Mouse (Mus musculus) B cell, adult 2 months (primary cell): ENCODE measurements around the gene Mtmr12.
"Not testable (repeated sequence)": the region's sequence is repeated elsewhere in the genome, so short reads cannot be mapped to it uniquely, and the experiment has no call there.

Experiments
- DNase-seq, 2 experiments: peaks; one replicate each; pipeline ENCODE4 v3.0.0; 2022

Gene Mtmr12

DNA sequence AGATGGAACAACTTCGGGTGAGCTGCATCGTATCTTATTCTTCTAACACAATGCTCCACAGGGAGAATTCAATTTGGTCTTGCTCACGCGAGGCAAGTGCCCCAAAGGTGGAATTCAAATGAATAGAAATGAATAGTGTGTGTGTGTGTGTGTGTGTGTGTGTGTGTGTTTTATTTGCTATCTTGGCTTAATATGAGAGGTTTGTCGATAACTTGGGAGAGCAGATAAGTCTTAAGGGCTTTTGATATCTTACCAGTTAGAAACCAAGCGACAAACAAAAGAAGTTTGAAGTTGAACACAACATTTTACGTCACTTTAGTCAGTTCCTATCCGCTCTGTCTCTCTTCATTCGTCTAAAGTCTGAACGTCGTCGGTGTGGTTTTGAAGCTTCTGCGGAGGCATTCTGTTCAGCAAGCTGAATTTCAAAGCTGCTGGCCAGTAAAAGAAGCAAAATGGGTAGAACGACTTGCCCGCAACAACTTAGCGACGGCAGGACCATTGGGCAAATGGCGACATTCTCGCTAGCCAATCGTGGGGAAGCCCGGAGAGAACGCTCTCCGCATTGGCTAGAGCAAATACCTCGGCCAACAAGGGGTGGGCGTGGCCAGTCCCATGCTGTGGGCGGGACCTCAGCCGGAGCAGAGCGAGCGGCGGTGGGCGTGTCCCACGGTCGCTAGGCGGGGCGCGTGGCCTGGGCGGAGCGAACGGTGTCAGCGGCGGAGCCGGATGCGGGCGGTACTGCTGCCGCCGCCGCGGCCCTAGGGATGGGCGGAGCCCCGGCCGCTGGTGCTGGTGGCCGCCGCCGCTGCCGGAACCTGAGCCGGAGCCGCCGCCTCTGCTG, at the start of gene Mtmr12:
Gene Mtmr12 (plus strand): TSS at position 710 of the 841 bp plus-strand sequence.
- peak; percentile 100 for DNase-seq

GRCm38 (mm10) chr15:12178126-12178525, 26.7 kb upstream of the Mtmr12 start:
- no peak for DNase-seq

DNA sequence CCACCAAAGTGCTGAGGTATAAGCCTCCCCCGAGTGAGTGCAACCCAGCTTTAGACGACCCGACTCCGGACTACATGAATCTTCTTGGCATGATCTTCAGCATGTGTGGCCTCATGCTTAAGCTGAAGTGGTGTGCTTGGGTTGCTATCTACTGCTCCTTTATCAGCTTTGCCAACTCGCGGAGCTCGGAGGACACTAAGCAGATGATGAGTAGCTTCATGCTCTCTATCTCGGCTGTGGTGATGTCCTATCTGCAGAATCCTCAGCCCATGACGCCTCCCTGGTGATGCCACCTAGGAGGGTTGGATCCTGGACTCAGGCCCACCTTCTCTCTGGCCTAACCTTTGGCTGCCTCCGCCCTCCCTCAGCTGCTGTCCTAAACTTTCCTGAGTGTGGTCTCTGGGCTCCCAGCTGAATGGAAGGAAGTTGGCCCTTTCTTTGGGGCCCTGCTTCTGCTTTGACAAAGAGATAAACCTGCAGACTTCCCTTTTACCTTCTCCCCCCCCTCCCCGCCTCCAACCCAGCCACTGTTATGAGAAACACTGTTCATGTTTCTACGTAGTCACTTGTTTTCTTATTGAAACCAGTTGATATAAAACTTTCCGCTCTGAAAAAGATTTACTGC, 23.5 kb upstream of the Mtmr12 start:
- DNase-seq, result not testable (repeated sequence)

DNA sequence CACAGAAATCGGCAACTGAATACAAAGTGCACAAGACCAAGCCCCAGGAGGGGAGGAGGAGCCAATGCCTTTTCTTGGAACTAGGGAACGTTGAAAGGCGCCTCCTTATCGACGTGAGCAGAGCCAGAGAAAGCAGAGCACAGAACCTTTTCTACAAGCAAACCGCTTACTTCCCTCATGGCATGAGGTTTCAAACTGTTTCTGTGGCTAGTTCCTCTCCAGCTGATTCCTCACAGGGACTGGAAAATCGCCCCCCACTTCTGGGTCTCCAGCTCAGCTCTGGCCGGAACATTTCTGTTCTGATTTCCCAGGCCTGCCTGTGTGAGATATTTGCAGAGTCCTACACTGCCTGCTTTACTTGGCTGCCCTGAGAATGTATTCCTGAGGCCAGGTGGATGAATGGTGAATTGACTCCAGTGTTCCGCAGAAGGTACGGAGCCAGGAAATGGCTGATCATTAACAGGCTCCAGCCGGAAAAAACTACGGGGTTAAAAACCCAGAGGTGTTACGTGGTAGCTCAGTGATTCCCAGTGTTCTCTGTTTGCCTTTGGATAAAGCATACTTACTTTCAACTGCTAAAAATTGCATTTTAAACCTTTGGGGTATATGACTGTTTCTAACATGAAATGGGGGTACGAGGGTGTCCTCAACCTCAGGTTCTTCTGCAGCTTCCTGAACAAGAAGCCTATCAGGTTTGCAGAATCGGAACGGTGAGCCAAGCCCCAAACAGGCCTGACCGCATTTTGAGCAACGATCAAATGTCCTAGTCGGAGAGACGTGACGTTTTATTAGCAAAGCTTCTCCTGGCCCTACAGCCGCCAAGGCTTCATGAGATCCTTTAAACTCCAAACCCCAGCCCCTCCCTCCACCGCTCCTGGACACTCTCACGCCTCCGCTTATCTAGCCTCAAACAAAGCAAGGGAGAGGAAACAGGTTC, 10.7 kb upstream of the Mtmr12 start:
- no peak for DNase-seq

- no peak for DNase-seq
Observed at GRCm38 (mm10) chr15:12194817-12195735, 9.8 kb upstream of the Mtmr12 start.

DNA sequence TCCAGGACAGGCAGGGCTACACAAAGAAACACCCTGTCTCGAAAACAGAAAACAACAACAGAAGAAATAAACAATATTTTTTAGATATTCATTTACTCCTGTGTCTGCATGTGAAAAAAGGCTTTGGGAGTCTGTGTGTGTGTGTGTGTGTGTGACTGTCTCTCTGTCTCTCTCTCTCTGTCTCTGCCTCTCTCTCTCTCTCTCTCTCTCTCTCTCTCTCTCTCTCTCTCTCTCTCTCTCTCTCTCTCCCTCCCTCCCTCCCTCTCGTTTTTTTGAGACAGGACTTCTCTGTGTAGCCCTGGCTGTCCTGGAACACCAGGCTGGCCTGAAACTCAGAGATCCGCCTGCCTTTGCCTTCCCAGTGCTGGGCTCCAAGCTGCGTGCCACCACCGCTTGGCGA, 8.9 kb upstream of the Mtmr12 start:
- DNase-seq, result no peak

- DNase-seq, result peak; percentile 77 to 81
Observed at GRCm38 (mm10) chr15:12196410-12197191, 8.2 kb upstream of the Mtmr12 start.

- no peak for DNase-seq
Observed at GRCm38 (mm10) chr15:12197361-12197760, 7.5 kb upstream of the Mtmr12 start.

DNA sequence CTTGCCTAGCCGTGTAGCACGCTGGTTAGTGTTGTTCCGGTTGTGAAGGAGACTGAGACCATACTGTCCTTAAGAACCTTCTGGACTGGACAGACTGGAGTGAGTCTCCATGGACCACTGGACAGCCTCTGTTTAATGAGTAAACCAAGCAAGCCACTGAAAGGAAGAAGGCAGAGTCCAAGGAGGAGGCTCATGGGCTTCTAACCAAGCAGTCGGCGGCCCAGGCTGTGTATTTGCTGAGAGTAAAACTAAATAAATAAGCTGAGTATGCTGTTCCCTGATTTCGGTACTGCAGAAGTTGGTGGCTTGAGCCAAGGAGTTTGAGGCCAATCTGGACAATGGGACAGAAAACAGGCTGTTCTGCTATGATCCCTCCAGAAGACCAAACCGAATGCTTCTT, 4.8 kb upstream of the Mtmr12 start:
- no peak for DNase-seq

GRCm38 (mm10) chr15:12201856-12202255, 3.0 kb upstream of the Mtmr12 start:
- no peak for DNase-seq

GRCm38 (mm10) chr15:12202456-12202855, 2.4 kb upstream of the Mtmr12 start:
- DNase-seq, result no peak

GRCm38 (mm10) chr15:12203008-12203407, 1.8 kb upstream of the Mtmr12 start:
- not testable (repeated sequence) for DNase-seq

DNA sequence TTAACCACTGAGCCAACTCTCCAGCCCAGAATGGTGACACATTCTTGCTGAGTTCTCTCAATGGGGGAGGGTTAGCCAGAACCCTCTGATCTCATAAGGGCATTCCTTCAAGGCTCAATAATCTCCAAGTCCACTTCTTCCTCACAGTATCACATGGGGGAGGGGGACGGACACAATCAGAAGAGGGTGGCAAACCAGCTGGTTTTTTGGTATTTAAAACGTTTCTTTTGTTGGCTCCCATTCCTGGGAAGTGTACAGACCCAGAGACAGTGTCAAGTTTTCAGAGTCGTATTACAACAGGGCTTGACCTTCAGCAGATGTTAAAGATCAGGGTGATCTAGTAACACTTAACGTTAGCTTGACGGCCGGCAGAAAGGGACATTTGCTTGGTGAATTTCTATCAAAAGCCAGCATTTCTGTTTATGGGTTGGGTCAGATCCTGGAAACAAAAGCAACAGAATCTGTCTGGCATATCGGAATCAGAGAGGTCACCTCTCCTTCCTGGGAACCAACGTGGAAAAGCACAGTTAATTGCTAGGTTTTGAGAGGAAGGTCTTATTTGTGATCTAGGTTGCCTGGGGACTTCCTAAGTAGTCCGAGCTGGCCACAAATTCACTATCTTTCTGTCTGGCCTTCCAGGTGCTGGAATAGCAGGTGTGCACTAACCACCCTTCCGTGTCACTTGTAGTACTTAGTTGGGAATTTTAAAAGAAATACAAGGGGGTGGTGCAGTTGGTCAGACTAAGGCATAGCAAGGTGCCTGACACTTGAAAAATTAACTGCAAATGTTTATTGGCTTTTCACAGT, 1.1 kb upstream of the Mtmr12 start:
- DNase-seq, result no peak

DNA sequence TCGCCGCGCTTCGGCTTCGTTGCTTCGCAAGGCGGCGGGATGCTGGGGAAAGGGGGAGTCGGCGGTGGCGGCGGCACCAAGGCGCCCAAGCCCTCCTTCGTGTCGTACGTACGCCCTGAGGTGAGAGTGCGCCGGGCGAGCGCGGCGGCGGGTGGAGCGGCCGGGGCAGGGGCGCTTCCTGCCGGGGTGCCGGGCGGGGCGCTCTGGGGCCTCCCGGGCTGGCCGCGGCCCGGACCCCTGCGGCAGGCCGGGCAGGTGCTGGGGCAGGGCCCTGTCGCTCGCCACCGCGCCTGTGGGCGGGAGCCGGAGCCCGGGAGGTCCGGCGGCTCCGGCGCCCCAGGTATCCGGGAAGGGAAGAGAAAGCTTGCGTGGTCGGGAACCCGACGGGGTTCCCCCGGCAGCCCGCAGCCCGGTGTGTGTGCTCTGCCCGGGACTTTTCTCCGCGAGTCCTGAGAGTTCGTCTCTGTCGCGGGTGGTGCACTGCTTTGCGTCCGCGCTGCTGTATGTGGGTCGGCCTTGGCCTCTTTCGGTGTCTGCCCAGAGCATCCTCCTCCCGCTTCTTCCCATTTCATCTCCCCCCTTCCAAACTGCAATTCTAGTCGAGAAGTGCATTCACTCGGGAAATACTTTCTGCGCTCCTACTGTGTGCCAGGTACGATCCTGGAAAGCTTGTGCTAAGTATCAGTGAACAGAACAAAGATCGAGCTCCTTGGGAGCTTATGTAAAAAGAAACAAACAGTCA, 503 bp downstream of the Mtmr12 start:
- DNase-seq, result peak in 1 of 2 experiments; percentile 36

DNA sequence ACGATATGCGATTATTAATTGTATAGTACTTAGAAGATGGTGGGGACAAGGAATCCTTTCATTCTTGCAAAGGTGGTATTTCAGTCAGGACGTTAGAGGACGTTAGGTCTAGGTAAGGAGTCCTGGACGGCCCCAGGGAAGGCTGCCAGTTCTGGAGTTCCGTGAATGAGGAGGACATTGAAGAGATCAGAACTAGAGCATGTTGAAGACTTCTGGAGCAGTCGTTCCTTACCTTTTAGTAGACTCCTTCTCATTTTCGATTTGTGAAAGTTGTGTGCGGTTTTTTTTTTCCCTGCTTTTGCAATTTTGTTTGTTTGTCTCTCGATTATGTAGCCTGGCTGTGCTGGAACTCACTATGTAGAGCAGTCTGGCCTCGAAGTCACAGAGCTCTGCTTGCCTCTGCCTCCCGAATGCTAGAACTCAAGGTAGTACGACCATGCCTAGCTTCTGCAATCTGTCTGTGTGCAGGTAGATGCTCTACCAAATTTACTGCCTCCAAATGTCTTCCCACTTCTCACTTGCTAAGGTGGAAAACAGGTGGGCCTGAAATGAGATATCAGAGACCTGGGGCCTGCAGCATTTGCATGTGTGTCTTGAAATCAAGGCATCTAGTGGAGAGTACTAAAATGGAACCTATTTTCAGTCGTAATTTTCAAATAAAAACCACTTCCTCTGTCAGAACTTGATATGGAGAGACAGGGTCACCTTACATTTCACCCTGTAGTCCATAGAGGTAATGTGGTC, 1.2 kb downstream of the Mtmr12 start:
- DNase-seq, result peak in 1 of 2 experiments; percentile 15

GRCm38 (mm10) chr15:12206646-12207222, 1.9 kb downstream of the Mtmr12 start:
- no peak for DNase-seq

DNA sequence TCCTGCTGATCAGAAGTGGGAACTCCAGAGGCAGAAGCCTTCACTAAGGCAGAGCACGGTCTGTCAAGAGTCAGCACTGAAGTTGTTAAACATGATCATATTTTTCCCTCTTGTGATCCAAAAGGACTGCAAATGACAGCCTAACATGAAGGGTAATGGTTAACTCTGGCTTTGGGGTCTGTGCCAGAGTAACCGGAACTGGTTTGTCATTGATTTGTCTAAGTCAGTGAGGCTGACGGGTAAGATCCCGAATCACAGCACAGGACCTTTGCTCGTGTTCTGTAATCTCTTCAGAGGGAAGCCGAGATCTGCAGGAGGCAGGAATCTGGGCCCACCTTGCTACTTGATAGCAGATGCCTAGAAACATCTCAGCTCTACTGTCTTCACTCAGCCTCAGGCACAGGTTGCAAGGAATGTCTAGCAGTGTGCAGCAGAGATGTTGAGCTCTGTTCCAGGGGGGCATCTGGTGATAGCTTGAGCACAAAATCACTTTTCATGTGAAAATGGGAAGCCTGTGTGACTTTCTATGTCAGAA, 2.8 kb downstream of the Mtmr12 start:
- DNase-seq, result no peak

- peak; percentile 40 to 41 for DNase-seq
Observed at GRCm38 (mm10) chr15:12211577-12211976, 6.7 kb downstream of the Mtmr12 start.
